Mouse (Mus musculus): ENCODE data around the gene Sidt1. TPM values are rescaled to one million over a fixed set of nuclear protein-coding genes. Genes with fewer than 3 reads are reported as not detected.

Sidt1 gene
- total and polyA plus RNA-seq, 3 experiments, result not detected

DNA sequence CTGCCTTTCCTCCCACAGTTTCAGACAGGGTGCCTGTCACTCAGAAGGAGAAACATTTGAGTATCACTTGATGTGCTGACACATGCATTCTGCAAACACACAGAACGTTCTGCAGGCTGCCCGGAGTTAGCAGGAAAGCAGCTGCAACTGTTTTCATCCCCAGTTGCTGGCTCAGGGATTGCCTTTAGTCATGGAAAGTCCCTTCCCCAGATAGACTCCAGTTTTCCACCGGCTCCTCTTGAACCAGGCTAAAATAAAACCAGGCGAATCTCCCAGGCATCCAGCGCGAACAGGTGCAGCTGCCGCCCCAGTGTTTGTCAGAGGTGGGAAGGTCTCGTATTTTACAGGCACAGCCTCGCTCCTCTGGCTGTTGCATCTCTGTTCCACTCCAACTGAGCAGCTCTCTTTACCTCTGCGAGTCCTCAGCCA, 94.1 kb downstream of the Sidt1 start:
- no peak for TF ChIP-seq GABPA (IDR thresholded peaks at IDR 0.05; ENCODE audit: low read depth, low read length)
- no peak for TF ChIP-seq UBTF (IDR thresholded peaks at IDR 0.05; ENCODE audit: borderline replicate concordance, insufficient read depth, low read depth, low read length)
- no peak for TF ChIP-seq EP300 (IDR thresholded peaks at IDR 0.05; ENCODE audit: low read depth in 1 of 2, low read length in 2 of 2)
- TF ChIP-seq KAT2A (conservative IDR thresholded peaks at IDR 0.05; ENCODE audit: low read depth, low read length), result no peak
- TF ChIP-seq ETS1 (IDR thresholded peaks at IDR 0.05; ENCODE audit: low read depth, low read length), result no peak
- H3K4me1 ChIP-seq (ENCODE audit: control insufficient read depth in 1 of 2, insufficient read depth in 2 of 2, low read length in 2 of 2), result no peaks in the 10 kb centered on the region
- no peaks in the 10 kb centered on the region for H3K79me2 ChIP-seq (ENCODE audit: control insufficient read depth, insufficient read depth, low read length, poor library complexity)
- no peak overlapping the region for H3K27ac ChIP-seq (ENCODE audit: control insufficient read depth, low read depth, low read length)
- H3K36me3 ChIP-seq (ENCODE audit: control insufficient read depth in 1 of 2, insufficient read depth in 2 of 2, low read length in 2 of 2), result peaks cover 0 to 3% of the 10 kb centered on the region in 2 experiments; a peak in 1 of 4 replicates
- H3K4me3 ChIP-seq (ENCODE audit: control insufficient read depth in 1 of 2, insufficient read depth in 1 of 2, low read depth in 2 of 2, low read length in 2 of 2), result no peak overlapping the region
- no peaks in the 10 kb centered on the region for H3K9me3 ChIP-seq (replicated peaks; ENCODE audit: insufficient read depth, low read length)
- no peak overlapping the region for H3K9ac ChIP-seq (ENCODE audit: control insufficient read depth, low read depth, low read length, poor library complexity, severe bottlenecking)
- DNase-seq (ENCODE audit: low read depth, low spot score), result no peak
- H3K27me3 ChIP-seq (ENCODE audit: control insufficient read depth in 1 of 2, insufficient read depth in 2 of 2, low read length in 2 of 2), result peaks cover 0 to 2% of the 10 kb centered on the region in 2 experiments; a peak in 2 of 4 replicates

DNA sequence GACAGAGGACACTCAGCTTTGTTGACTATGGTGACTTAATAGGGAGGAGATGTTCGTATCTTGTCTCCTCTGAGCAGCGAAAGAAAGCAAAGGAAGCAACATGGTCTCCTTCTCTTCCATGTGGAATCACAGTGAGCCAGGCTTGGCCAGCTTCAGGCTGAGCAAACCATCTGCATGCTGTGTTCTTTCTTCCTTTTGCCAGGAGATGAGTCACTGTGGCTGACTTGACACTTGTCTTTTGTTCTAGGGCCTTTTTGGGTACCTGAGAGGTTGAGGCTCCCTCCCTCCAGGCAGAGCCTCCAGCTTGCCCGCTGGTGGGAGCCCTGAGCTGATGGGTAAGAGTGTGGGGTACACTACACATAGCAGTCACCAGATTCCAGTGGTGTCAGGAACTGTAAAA, 95.2 kb downstream of the Sidt1 start:
- Histone ChIP-seq H3K27ac (ENCODE audit: control insufficient read depth, low read depth, low read length) (no peak overlapping the region), H3K4me1 (ENCODE audit: control insufficient read depth in 1 of 2, insufficient read depth in 2 of 2, low read length in 2 of 2) (no peaks in the 10 kb centered on the region), H3K36me3 (ENCODE audit: control insufficient read depth in 1 of 2, insufficient read depth in 2 of 2, low read length in 2 of 2) (no peaks in the 10 kb centered on the region), H3K9ac (ENCODE audit: control insufficient read depth, low read depth, low read length, poor library complexity, severe bottlenecking) (no peak overlapping the region), H3K9me3 (replicated peaks; ENCODE audit: insufficient read depth, low read length) (no peaks in the 10 kb centered on the region), H3K27me3 (ENCODE audit: control insufficient read depth in 1 of 2, insufficient read depth in 2 of 2, low read length in 2 of 2) (peaks cover 0 to 2% of the 10 kb centered on the region in 2 experiments; a peak in 2 of 4 replicates), H3K4me3 (ENCODE audit: control insufficient read depth in 1 of 2, insufficient read depth in 1 of 2, low read depth in 2 of 2, low read length in 2 of 2) (no peak overlapping the region), H3K79me2 (ENCODE audit: control insufficient read depth, insufficient read depth, low read length, poor library complexity) (no peaks in the 10 kb centered on the region)
- TF ChIP-seq E2F4 (IDR thresholded peaks at IDR 0.05; ENCODE audit: borderline replicate concordance, low read depth, low read length), result no peak
- no peak for TF ChIP-seq ZC3H11A (IDR thresholded peaks at IDR 0.05; ENCODE audit: low read depth, low read length)
- DNase-seq (ENCODE audit: low read depth, low spot score), result no peak

- no peaks in the 10 kb centered on the region for H3K36me3 ChIP-seq (ENCODE audit: control insufficient read depth in 1 of 2, insufficient read depth in 2 of 2, low read length in 2 of 2)
- no peaks in the 10 kb centered on the region for H3K4me1 ChIP-seq (ENCODE audit: control insufficient read depth in 1 of 2, insufficient read depth in 2 of 2, low read length in 2 of 2)
- TF ChIP-seq UBTF (IDR thresholded peaks at IDR 0.05; ENCODE audit: borderline replicate concordance, insufficient read depth, low read depth, low read length), result no peak
- no peak for TF ChIP-seq JUND (IDR thresholded peaks at IDR 0.05; ENCODE audit: low read depth, low read length)
- no peak for TF ChIP-seq MAX (IDR thresholded peaks at IDR 0.05; ENCODE audit: low read length)
- no peak for TF ChIP-seq E2F4 (IDR thresholded peaks at IDR 0.05; ENCODE audit: borderline replicate concordance, low read depth, low read length)
- no peak for TF ChIP-seq TCF12 (IDR thresholded peaks at IDR 0.05; ENCODE audit: low read depth, low read length)
- TF ChIP-seq EP300 (IDR thresholded peaks at IDR 0.05; ENCODE audit: low read depth in 1 of 2, low read length in 2 of 2), result no peak
- no peak for TF ChIP-seq CHD1 (IDR thresholded peaks at IDR 0.05; ENCODE audit: low read depth, low read length)
- DNase-seq (ENCODE audit: low read depth, low spot score), result no peak
- H3K27ac ChIP-seq (ENCODE audit: control insufficient read depth, low read depth, low read length), result no peak overlapping the region
- H3K4me3 ChIP-seq (ENCODE audit: control insufficient read depth in 1 of 2, insufficient read depth in 1 of 2, low read depth in 2 of 2, low read length in 2 of 2), result no peak overlapping the region
- H3K79me2 ChIP-seq (ENCODE audit: control insufficient read depth, insufficient read depth, low read length, poor library complexity), result no peaks in the 10 kb centered on the region
- peaks cover 0 to 2% of the 10 kb centered on the region in 2 experiments; a peak in 2 of 4 replicates for H3K27me3 ChIP-seq (ENCODE audit: control insufficient read depth in 1 of 2, insufficient read depth in 2 of 2, low read length in 2 of 2)
- H3K9ac ChIP-seq (ENCODE audit: control insufficient read depth, low read depth, low read length, poor library complexity, severe bottlenecking), result no peak overlapping the region
- no peaks in the 10 kb centered on the region for H3K9me3 ChIP-seq (replicated peaks; ENCODE audit: insufficient read depth, low read length)
These were observed 100.0 kb downstream of the Sidt1 start for GRCm38 (mm10) chr16:44233019-44233418.
